Mouse (Mus musculus): ENCODE results near the gene Gm17604. TPM values are rescaled to one million over a fixed set of nuclear protein-coding genes. Genes with fewer than 3 reads are reported as not detected.

Gm17604 gene
- polyA plus RNA-seq, 1 experiment from 2014 or later: not detected

Other genes with a start within 250 kb of the Gm17604 start
- 17.0 and 17.5 TPM in 2 replicates for gene Mospd2, start 24.5 kb downstream of the Gm17604 start, polyA plus RNA-seq (2014; fragmentation: Nextera tagmentation; extraction: Ambion mirVana)
- 11.5 and 11.8 TPM in 2 replicates for gene Fancb, start 24.2 kb downstream of the Gm17604 start, polyA plus RNA-seq (2014; fragmentation: Nextera tagmentation; extraction: Ambion mirVana)

All from forebrain, embryonic 11.5 days (tissue).